Mouse (Mus musculus): ENCODE results near the gene Hacd2. TPM values are rescaled to one million over a fixed set of nuclear protein-coding genes. Genes with fewer than 3 reads are reported as not detected.
A peak's percentile ranks its signal among the peaks of the same experiment; 100 is the strongest.

Hacd2 gene
- polyA plus RNA-seq, 1 experiment, result 32.6 TPM

DNA sequence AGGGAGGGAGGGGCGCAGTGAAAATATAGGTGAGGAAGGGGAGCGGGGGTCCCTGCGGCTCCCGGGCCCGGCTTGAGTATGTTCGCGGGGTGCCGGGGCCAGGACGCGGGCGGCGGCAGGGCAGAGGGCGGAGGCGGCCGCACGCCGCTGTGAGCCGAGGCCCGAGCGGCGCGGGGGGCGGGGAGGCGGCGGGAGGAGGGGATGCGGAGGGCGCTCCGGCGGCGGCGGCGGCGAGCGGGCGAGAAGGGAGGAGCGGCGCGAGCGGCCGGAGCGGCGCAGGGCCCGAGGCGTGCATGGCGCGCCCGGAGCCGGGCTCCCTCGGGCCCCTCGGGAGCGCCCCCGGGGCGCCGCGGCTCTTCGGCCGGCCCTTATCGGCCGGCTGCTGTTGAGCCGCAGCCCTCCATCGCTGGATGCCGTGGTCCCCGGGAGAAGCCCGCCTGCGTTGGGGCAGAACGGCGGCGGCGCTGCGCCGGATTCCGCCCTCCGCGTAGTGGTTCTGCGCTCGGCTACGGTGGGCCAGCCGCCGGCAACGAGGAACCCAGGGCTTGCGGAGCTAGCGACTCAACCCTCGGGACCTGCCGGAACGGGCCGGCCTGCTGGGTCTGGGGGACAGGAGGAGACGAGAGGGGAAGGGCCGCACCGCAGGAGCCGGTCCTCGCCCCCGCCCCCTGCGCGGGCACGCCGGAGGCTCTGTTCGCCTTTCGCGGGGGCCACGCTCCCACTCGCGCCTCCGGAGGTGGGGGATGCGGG, 132.6 kb downstream of the Hacd2 start, which contains the start of gene Adcy5:
Gene Adcy5, plus strand, starts transcription at position 237 of the 750 bp plus-strand sequence.
- no peaks in the 10 kb centered on the region for H3K4me1 ChIP-seq (ENCODE audit: control insufficient read depth, insufficient read depth, low read length)
- TF ChIP-seq CTCF (IDR thresholded peaks at IDR 0.05; ENCODE audit: low read depth, low read length) (no peak), POLR2A (IDR thresholded peaks at IDR 0.05; ENCODE audit: borderline replicate concordance, low read depth, low read length) (no peak)
- peak within 1 kb of the TSS; percentile 41 for H3K4me3 ChIP-seq (ENCODE audit: insufficient read depth, low read length)
- H3K27ac ChIP-seq (ENCODE audit: insufficient read depth, low read depth, low read length), result no peak within 1 kb of the TSS

DNA sequence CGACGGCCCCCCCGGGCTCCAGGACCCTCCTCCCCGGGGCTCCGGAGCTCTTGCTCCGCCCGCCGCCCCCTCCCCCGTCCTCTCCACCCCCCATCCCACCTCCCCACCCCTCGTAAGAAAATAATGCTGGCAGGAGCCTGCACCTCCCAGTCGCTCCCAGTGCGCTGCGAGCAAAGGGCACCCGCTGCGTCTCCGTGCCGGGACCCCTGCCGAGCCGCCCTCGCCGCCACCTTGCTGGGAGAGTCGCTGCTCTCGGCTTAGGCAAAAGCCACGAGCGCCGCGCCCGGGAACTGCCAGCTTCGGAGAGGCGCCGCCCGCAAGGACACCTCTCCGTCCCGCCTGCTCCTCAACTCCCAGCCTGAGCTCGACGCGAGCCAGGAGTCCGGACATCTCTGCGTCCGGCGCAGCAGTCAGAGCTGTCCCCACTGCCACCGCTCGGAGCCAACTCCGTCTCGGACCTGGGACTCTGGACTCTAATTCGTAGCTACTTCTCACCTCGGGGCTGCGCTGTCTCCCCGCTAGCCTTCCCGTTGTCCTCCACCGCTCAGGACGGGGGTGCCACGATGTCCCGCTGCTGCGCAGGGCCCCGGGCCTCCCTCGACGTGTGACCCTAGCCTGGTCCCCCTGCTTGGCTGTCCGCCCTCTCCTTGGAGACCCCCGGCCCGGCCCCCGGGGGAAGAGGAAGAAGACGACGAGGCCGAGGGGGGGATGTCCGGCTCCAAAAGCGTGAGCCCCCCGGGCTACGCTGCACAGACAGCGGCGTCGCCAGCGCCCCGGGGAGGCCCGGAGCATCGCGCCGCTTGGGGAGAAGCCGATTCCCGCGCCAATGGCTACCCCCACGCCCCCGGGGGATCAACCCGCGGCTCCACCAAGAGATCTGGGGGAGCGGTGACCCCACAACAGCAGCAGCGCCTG, 133.4 kb downstream of the Hacd2 start:
- Histone ChIP-seq H3K27ac (ENCODE audit: insufficient read depth, low read depth, low read length) (no peak overlapping the region), H3K4me1 (ENCODE audit: control insufficient read depth, insufficient read depth, low read length) (no peaks in the 10 kb centered on the region), H3K4me3 (ENCODE audit: insufficient read depth, low read length) (peak overlapping the region; percentile 41)
- TF ChIP-seq POLR2A (IDR thresholded peaks at IDR 0.05; ENCODE audit: borderline replicate concordance, low read depth, low read length) (no peak), CTCF (IDR thresholded peaks at IDR 0.05; ENCODE audit: low read depth, low read length) (no peak)

DNA sequence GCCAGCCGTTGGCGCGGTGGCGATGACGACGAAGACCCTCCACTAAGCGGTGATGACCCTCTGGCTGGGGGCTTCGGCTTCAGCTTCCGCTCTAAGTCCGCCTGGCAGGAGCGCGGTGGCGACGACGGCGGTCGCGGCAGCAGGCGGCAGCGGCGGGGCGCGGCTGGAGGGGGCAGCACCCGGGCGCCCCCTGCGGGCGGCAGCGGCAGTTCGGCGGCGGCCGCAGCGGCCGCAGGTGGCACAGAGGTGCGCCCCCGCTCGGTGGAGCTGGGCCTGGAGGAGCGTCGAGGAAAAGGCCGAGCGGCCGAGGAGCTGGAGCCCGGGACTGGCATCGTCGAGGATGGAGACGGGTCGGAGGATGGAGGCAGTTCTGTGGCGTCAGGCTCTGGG, 134.1 kb downstream of the Hacd2 start:
- no peak overlapping the region for H3K4me3 ChIP-seq (ENCODE audit: insufficient read depth, low read length)
- H3K4me1 ChIP-seq (ENCODE audit: control insufficient read depth, insufficient read depth, low read length), result no peaks in the 10 kb centered on the region
- no peak overlapping the region for H3K27ac ChIP-seq (ENCODE audit: insufficient read depth, low read depth, low read length)
- peak; percentile 36; the same call in 1 of the 2 replicates for TF ChIP-seq CTCF (IDR thresholded peaks at IDR 0.05; ENCODE audit: low read depth, low read length)
- no peak for TF ChIP-seq POLR2A (IDR thresholded peaks at IDR 0.05; ENCODE audit: borderline replicate concordance, low read depth, low read length)

GRCm38 (mm10) chr16:35156832-35157231, 134.6 kb downstream of the Hacd2 start:
- Histone ChIP-seq H3K27ac (ENCODE audit: insufficient read depth, low read depth, low read length) (no peak overlapping the region), H3K4me1 (ENCODE audit: control insufficient read depth, insufficient read depth, low read length) (no peaks in the 10 kb centered on the region), H3K4me3 (ENCODE audit: insufficient read depth, low read length) (no peak overlapping the region)
- TF ChIP-seq POLR2A (IDR thresholded peaks at IDR 0.05; ENCODE audit: borderline replicate concordance, low read depth, low read length) (no peak), CTCF (IDR thresholded peaks at IDR 0.05; ENCODE audit: low read depth, low read length) (no peak)

Other genes with a start within 250 kb of the Hacd2 start
- gene Adcy5, start 132.4 kb downstream of the Hacd2 start, polyA plus RNA-seq (2012; ENCODE audit: insufficient read depth, insufficient read length, missing spikeins), result not detected in 2 replicates